Mouse (Mus musculus): ENCODE results near the gene Tmem178.

Gene Tmem178

DNA sequence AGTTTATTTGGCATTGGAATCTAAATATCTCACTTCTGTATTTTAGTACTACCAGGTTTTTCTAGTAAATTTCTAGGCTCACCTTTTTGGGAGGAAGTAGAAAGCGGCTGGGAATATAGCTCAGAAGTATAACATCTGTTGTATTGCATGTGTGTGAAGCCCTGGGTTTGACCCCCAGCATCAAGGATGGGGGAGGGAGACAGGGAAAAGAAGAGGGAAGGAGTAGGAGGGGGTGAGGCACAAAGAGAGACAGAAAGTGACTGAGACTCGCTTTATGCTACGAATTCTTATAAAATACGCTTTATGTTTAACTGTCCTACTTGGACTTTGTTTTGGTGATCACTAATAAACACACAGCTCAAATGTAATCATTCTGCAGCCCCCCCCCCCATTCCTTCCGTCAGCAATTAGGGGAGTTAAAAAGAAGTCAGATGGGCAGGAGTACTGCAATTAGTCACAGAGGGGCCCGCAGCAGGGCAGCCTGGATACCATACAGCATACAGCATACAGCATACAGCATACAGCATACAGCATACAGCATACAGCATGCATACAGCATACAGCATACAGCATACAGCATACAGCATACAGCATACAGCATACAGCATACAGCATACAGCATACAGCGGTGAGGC, 103.6 kb downstream of the Tmem178 start:
- no peak for DNase-seq (ENCODE audit: low spot score in 2 of 2)

Measured in left cerebral cortex, adult 9 months (tissue).